Mouse (Mus musculus): ENCODE data around the gene Npy. TPM values are rescaled to one million over a fixed set of nuclear protein-coding genes. Genes with fewer than 3 reads are reported as not detected.

Gene Npy
- polyA plus RNA-seq (2012; fragmentation: generic; extraction: Trizol) = not detected
- long read RNA-seq, experiment 1 = 0 reads
- long read RNA-seq, experiment 2 = 0 reads

GRCm38 (mm10) chr6:49821961-49822870, at the start of gene Npy:
TSS of gene Npy (plus strand) at chr6:49822710.
- H3ac ChIP-seq (ENCODE audit: control insufficient read depth, insufficient read length, low read depth) = no peak within 1 kb of the TSS
- H3K4me3 ChIP-seq (ENCODE audit: insufficient read depth, poor library complexity, severe bottlenecking) = no peak within 1 kb of the TSS
- no peak for TF ChIP-seq FOSL1 (IDR thresholded peaks at IDR 0.05; ENCODE audit: insufficient read depth, low read length, poor library complexity, severe bottlenecking)
- no peak for TF ChIP-seq MYOG (IDR thresholded peaks at IDR 0.05; ENCODE audit: control insufficient read depth, extremely low read depth, insufficient read length)
- TF ChIP-seq MYOD1 (IDR thresholded peaks at IDR 0.05; ENCODE audit: control insufficient read depth, insufficient read length, low read depth) = no peak
- TF ChIP-seq USF1 (IDR thresholded peaks at IDR 0.05; ENCODE audit: low read depth) = no peak
- no peak for TF ChIP-seq CEBPB (IDR thresholded peaks at IDR 0.05; ENCODE audit: low read depth)
- TF ChIP-seq MAX (IDR thresholded peaks at IDR 0.05) = no peak
- TF ChIP-seq CTCF (IDR thresholded peaks at IDR 0.05; ENCODE audit: control insufficient read depth, insufficient read depth, insufficient read length) = no peak
- H3K79me2 ChIP-seq (ENCODE audit: control insufficient read depth, insufficient read depth) = no peaks in the 10 kb centered on the region
- H3K36me3 ChIP-seq (ENCODE audit: control insufficient read depth, insufficient read depth) = no peaks in the 10 kb centered on the region
- H3K27me3 ChIP-seq (ENCODE audit: control insufficient read depth, insufficient read depth, insufficient read length) = peaks cover 25% of the 10 kb centered on the region
- H3K79me3 ChIP-seq (ENCODE audit: low read depth) = no peaks in the 10 kb centered on the region

- H3K79me3 ChIP-seq (ENCODE audit: low read depth) = no peaks in the 10 kb centered on the region
- H3K27me3 ChIP-seq (ENCODE audit: control insufficient read depth, insufficient read depth, insufficient read length) = peaks cover 4% of the 10 kb centered on the region
- H3K79me2 ChIP-seq (ENCODE audit: control insufficient read depth, insufficient read depth) = no peaks in the 10 kb centered on the region
- H3K36me3 ChIP-seq (ENCODE audit: control insufficient read depth, insufficient read depth) = no peaks in the 10 kb centered on the region
- H3K4me3 ChIP-seq (ENCODE audit: insufficient read depth, poor library complexity, severe bottlenecking) = no peak overlapping the region
- H3ac ChIP-seq (ENCODE audit: control insufficient read depth, insufficient read length, low read depth) = no peak overlapping the region
- no peak for TF ChIP-seq FOSL1 (IDR thresholded peaks at IDR 0.05; ENCODE audit: insufficient read depth, low read length, poor library complexity, severe bottlenecking)
- no peak for TF ChIP-seq MYOD1 (IDR thresholded peaks at IDR 0.05; ENCODE audit: control insufficient read depth, insufficient read length, low read depth)
- TF ChIP-seq CTCF (IDR thresholded peaks at IDR 0.05; ENCODE audit: control insufficient read depth, insufficient read depth, insufficient read length) = no peak
- no peak for TF ChIP-seq CEBPB (IDR thresholded peaks at IDR 0.05; ENCODE audit: low read depth)
- TF ChIP-seq USF1 (IDR thresholded peaks at IDR 0.05; ENCODE audit: low read depth) = no peak
- no peak for TF ChIP-seq MYOG (IDR thresholded peaks at IDR 0.05; ENCODE audit: control insufficient read depth, extremely low read depth, insufficient read length)
- TF ChIP-seq MAX (IDR thresholded peaks at IDR 0.05) = no peak
These were observed 47.5 kb upstream of the Npy start for GRCm38 (mm10) chr6:49775006-49775405.

- Histone ChIP-seq H3ac (ENCODE audit: control insufficient read depth, insufficient read length, low read depth) (no peak overlapping the region), H3K36me3 (ENCODE audit: control insufficient read depth, insufficient read depth) (no peaks in the 10 kb centered on the region), H3K79me3 (ENCODE audit: low read depth) (no peaks in the 10 kb centered on the region), H3K27me3 (ENCODE audit: control insufficient read depth, insufficient read depth, insufficient read length) (peaks cover 4% of the 10 kb centered on the region), H3K79me2 (ENCODE audit: control insufficient read depth, insufficient read depth) (no peaks in the 10 kb centered on the region), H3K4me3 (ENCODE audit: insufficient read depth, poor library complexity, severe bottlenecking) (no peak overlapping the region)
- TF ChIP-seq MYOD1 (IDR thresholded peaks at IDR 0.05; ENCODE audit: control insufficient read depth, insufficient read length, low read depth) = no peak
- TF ChIP-seq CTCF (IDR thresholded peaks at IDR 0.05; ENCODE audit: control insufficient read depth, insufficient read depth, insufficient read length) = no peak
- TF ChIP-seq CEBPB (IDR thresholded peaks at IDR 0.05; ENCODE audit: low read depth) = no peak
- no peak for TF ChIP-seq MAX (IDR thresholded peaks at IDR 0.05)
- no peak for TF ChIP-seq MYOG (IDR thresholded peaks at IDR 0.05; ENCODE audit: control insufficient read depth, extremely low read depth, insufficient read length)
- no peak for TF ChIP-seq USF1 (IDR thresholded peaks at IDR 0.05; ENCODE audit: low read depth)
- TF ChIP-seq FOSL1 (IDR thresholded peaks at IDR 0.05; ENCODE audit: insufficient read depth, low read length, poor library complexity, severe bottlenecking) = no peak
These were observed 44.4 kb upstream of the Npy start for GRCm38 (mm10) chr6:49778109-49778508.

- H3ac ChIP-seq (ENCODE audit: control insufficient read depth, insufficient read length, low read depth) = no peak overlapping the region
- H3K27me3 ChIP-seq (ENCODE audit: control insufficient read depth, insufficient read depth, insufficient read length) = peaks cover 4% of the 10 kb centered on the region
- no peaks in the 10 kb centered on the region for H3K79me2 ChIP-seq (ENCODE audit: control insufficient read depth, insufficient read depth)
- TF ChIP-seq USF1 (IDR thresholded peaks at IDR 0.05; ENCODE audit: low read depth) (no peak), MAX (IDR thresholded peaks at IDR 0.05) (no peak), MYOG (IDR thresholded peaks at IDR 0.05; ENCODE audit: control insufficient read depth, extremely low read depth, insufficient read length) (no peak), FOSL1 (IDR thresholded peaks at IDR 0.05; ENCODE audit: insufficient read depth, low read length, poor library complexity, severe bottlenecking) (no peak), CTCF (IDR thresholded peaks at IDR 0.05; ENCODE audit: control insufficient read depth, insufficient read depth, insufficient read length) (no peak), CEBPB (IDR thresholded peaks at IDR 0.05; ENCODE audit: low read depth) (no peak), MYOD1 (IDR thresholded peaks at IDR 0.05; ENCODE audit: control insufficient read depth, insufficient read length, low read depth) (no peak)
- H3K36me3 ChIP-seq (ENCODE audit: control insufficient read depth, insufficient read depth) = no peaks in the 10 kb centered on the region
- no peaks in the 10 kb centered on the region for H3K79me3 ChIP-seq (ENCODE audit: low read depth)
- no peak overlapping the region for H3K4me3 ChIP-seq (ENCODE audit: insufficient read depth, poor library complexity, severe bottlenecking)
These were observed 43.8 kb upstream of the Npy start for GRCm38 (mm10) chr6:49778729-49779128.

GRCm38 (mm10) chr6:49779606-49780005, 42.9 kb upstream of the Npy start:
- Histone ChIP-seq H3K36me3 (ENCODE audit: control insufficient read depth, insufficient read depth) (no peaks in the 10 kb centered on the region), H3ac (ENCODE audit: control insufficient read depth, insufficient read length, low read depth) (no peak overlapping the region), H3K27me3 (ENCODE audit: control insufficient read depth, insufficient read depth, insufficient read length) (peaks cover 4% of the 10 kb centered on the region), H3K4me3 (ENCODE audit: insufficient read depth, poor library complexity, severe bottlenecking) (no peak overlapping the region), H3K79me3 (ENCODE audit: low read depth) (no peaks in the 10 kb centered on the region), H3K79me2 (ENCODE audit: control insufficient read depth, insufficient read depth) (no peaks in the 10 kb centered on the region)
- no peak for TF ChIP-seq CTCF (IDR thresholded peaks at IDR 0.05; ENCODE audit: control insufficient read depth, insufficient read depth, insufficient read length)
- no peak for TF ChIP-seq MYOD1 (IDR thresholded peaks at IDR 0.05; ENCODE audit: control insufficient read depth, insufficient read length, low read depth)
